Mouse (Mus musculus) forebrain, embryonic 11.5 days (tissue): ENCODE data around the gene Cenpx. TPM values are rescaled to one million over a fixed set of nuclear protein-coding genes. Genes with fewer than 3 reads are reported as not detected.
"Not testable (repeated sequence)": the region's sequence is repeated elsewhere in the genome, so short reads cannot be mapped to it uniquely, and the experiment has no call there.

Source experiments
- ATAC-seq: fragments of 200-750 bp; cut with Nextera tagmentation; replicated peaks from 2 replicates; pipeline ENCODE4 v1.8.0; 2017; ENCODE audit warnings: moderate TSS enrichment; ENCODE audit not compliant: low FRiP score
- DNase-seq: peaks from one replicate; pipeline ENCODE4 v3.0.0-alpha.2; 2017; ENCODE audit warnings: low spot score
- H3K27ac ChIP-seq: fragments of 300-500 bp; sonication (generic); 2 replicates; pipeline ENCODE4 v1.5.1; 2014; ENCODE audit warnings: low read depth, low read length
- H3K27me3 ChIP-seq: fragments of 300-500 bp; sonication (generic); 2 replicates; pipeline ENCODE4 v1.6.1; 2014; ENCODE audit warnings: mild to moderate bottlenecking, low read length, mixed read lengths; ENCODE audit not compliant: control insufficient read depth, insufficient read depth
- H3K36me3 ChIP-seq: fragments of 300-500 bp; sonication (generic); 2 replicates; pipeline ENCODE4 v1.6.1; 2014; ENCODE audit warnings: mild to moderate bottlenecking, low read length, moderate library complexity, mixed read lengths; ENCODE audit not compliant: control insufficient read depth, insufficient read depth
- H3K4me1 ChIP-seq: fragments of 300-500 bp; sonication (generic); replicated peaks from 2 replicates; pipeline ENCODE4 v1.6.1; 2014; ENCODE audit warnings: low read length, mixed read lengths; ENCODE audit not compliant: control insufficient read depth, insufficient read depth
- H3K4me2 ChIP-seq: fragments of 300-500 bp; sonication (generic); 2 replicates; pipeline ENCODE4 v1.6.1; 2014; ENCODE audit warnings: low read depth, mild to moderate bottlenecking, low read length, moderate library complexity, mixed read lengths; ENCODE audit not compliant: severe bottlenecking
- H3K4me3 ChIP-seq: fragments of 300-500 bp; sonication (generic); 2 replicates; pipeline ENCODE4 v1.5.1; 2014; ENCODE audit warnings: low read depth, low read length
- H3K9ac ChIP-seq: fragments of 300-500 bp; sonication (generic); 2 replicates; pipeline ENCODE4 v1.6.1; 2014; ENCODE audit warnings: low read length
- H3K9me3 ChIP-seq: fragments of 300-500 bp; sonication (generic); 2 replicates; pipeline ENCODE4 v1.6.1; 2016; ENCODE audit warnings: low read length, mixed read lengths; ENCODE audit not compliant: control insufficient read depth
- WGBS: fragments of 180-500 bp; shearing (Covaris S2); extraction: QIAGEN DNeasy Blood & Tissue Kit; methylation state at CpG from one replicate; pipeline ENCODE4 v1.1.7; 2014; 5-methylcytosine and 5-hydroxymethylcytosine counted together
- polyA plus RNA-seq: library from polyadenylated mRNA; unstranded; fragments of >200 nt; fragmentation: Nextera tagmentation; extraction: Ambion mirVana; gene quantifications from 2 replicates; pipeline ENCODE4 v1.2.1, GENCODE M21; 2014

Cenpx gene
- polyA plus RNA-seq, 1 experiment from 2014 or later = 121 TPM

- H3K4me3 ChIP-seq = no peak overlapping the region
- WGBS = 91% methylated on average over 5 of the region's 5 CpGs
- H3K27me3 ChIP-seq = no peaks in the 10 kb centered on the region
- DNase-seq (no peak), ATAC-seq (no peak)
- H3K4me1 ChIP-seq = no peaks in the 10 kb centered on the region
- no peaks in the 10 kb centered on the region for H3K9me3 ChIP-seq
- no peak overlapping the region for H3K9ac ChIP-seq
- no peak overlapping the region for H3K27ac ChIP-seq
- H3K4me2 ChIP-seq = no peak overlapping the region
- H3K36me3 ChIP-seq = no peaks in the 10 kb centered on the region
Observed at GRCm38 (mm10) chr11:120740981-120741380, 27.4 kb upstream of the Cenpx start.

GRCm38 (mm10) chr11:120736424-120736823, 22.9 kb upstream of the Cenpx start:
- no peak for DNase-seq
- ATAC-seq = no peak
- no peaks in the 10 kb centered on the region for H3K27me3 ChIP-seq
- no peaks in the 10 kb centered on the region for H3K9me3 ChIP-seq
- H3K36me3 ChIP-seq = no peaks in the 10 kb centered on the region
- H3K4me1 ChIP-seq = no peaks in the 10 kb centered on the region
- no peak overlapping the region for H3K4me3 ChIP-seq
- no peak overlapping the region for H3K27ac ChIP-seq
- H3K9ac ChIP-seq = no peak overlapping the region
- 79% methylated on average over 6 of the region's 6 CpGs for WGBS
- H3K4me2 ChIP-seq = no peak overlapping the region

- H3K27ac ChIP-seq = no peak overlapping the region
Observed at GRCm38 (mm10) chr11:120733521-120733920, 20.0 kb upstream of the Cenpx start.

GRCm38 (mm10) chr11:120731858-120732680, 18.5 kb upstream of the Cenpx start, which contains the start of gene Cbr2:
TSS of gene Cbr2 (minus strand) at chr11:120732114.
- ATAC-seq = no peak

More at GRCm38 (mm10) chr11:120733521-120733920, 20.0 kb upstream of the Cenpx start:
- no peak for DNase-seq
- Histone ChIP-seq H3K4me3 (no peak overlapping the region), H3K27me3 (no peaks in the 10 kb centered on the region; the same call in 1 of the 2 replicates), H3K4me2 (no peak overlapping the region), H3K9me3 (no peaks in the 10 kb centered on the region), H3K4me1 (no peaks in the 10 kb centered on the region; the same call in 1 of the 2 replicates), H3K36me3 (no peaks in the 10 kb centered on the region), H3K9ac (no peak overlapping the region)
- 78% methylated on average over 6 of the region's 6 CpGs for WGBS
- no peak for ATAC-seq

GRCm38 (mm10) chr11:120731395-120731794, 17.9 kb upstream of the Cenpx start:
- 97% methylated on average over 1 of the region's 1 CpGs for WGBS
- H3K27ac ChIP-seq = no peak overlapping the region
- H3K4me1 ChIP-seq = peaks cover 3% of the 10 kb centered on the region; the same call in 1 of the 2 replicates
- no peak overlapping the region for H3K4me3 ChIP-seq
- DNase-seq (no peak), ATAC-seq (no peak)
- no peak overlapping the region for H3K4me2 ChIP-seq
- H3K27me3 ChIP-seq = no peaks in the 10 kb centered on the region; the same call in 1 of the 2 replicates
- H3K9ac ChIP-seq = no peak overlapping the region
- no peaks in the 10 kb centered on the region for H3K9me3 ChIP-seq
- H3K36me3 ChIP-seq = no peaks in the 10 kb centered on the region

More at GRCm38 (mm10) chr11:120731858-120732680, 18.5 kb upstream of the Cenpx start, which contains the start of gene Cbr2:
- no peak for DNase-seq
- H3K9me3 ChIP-seq = no peaks in the 10 kb centered on the region
- H3K27me3 ChIP-seq = no peaks in the 10 kb centered on the region; the same call in 1 of the 2 replicates
- no peaks in the 10 kb centered on the region; the same call in 1 of the 2 replicates for H3K4me1 ChIP-seq
- H3K27ac ChIP-seq = no peak within 1 kb of the TSS
- 82% methylated on average over 12 of the region's 12 CpGs for WGBS
- no peaks in the 10 kb centered on the region for H3K36me3 ChIP-seq
- H3K4me2 ChIP-seq = no peak within 1 kb of the TSS
- H3K4me3 ChIP-seq = no peak within 1 kb of the TSS
- no peak within 1 kb of the TSS for H3K9ac ChIP-seq

- no peak overlapping the region for H3K9ac ChIP-seq
- no peak overlapping the region for H3K27ac ChIP-seq
- no peaks in the 10 kb centered on the region; the same call in 1 of the 2 replicates for H3K27me3 ChIP-seq
- H3K36me3 ChIP-seq = no peaks in the 10 kb centered on the region
- DNase-seq (no peak), ATAC-seq (no peak)
- peaks cover 3% of the 10 kb centered on the region; the same call in 1 of the 2 replicates for H3K4me1 ChIP-seq
- H3K9me3 ChIP-seq = no peaks in the 10 kb centered on the region
- no peak overlapping the region for H3K4me3 ChIP-seq
- no peak overlapping the region for H3K4me2 ChIP-seq
- 83% methylated on average over 10 of the region's 10 CpGs for WGBS
Observed at GRCm38 (mm10) chr11:120730331-120730870, 16.9 kb upstream of the Cenpx start.

GRCm38 (mm10) chr11:120729432-120730050, 16.0 kb upstream of the Cenpx start:
- ATAC-seq = 0 out of 2 replicates have a peak, but pooled peaks have one; percentile 49
- peak overlapping the region; percentile 20; the same call in 1 of the 2 replicates for H3K9ac ChIP-seq
- H3K27ac ChIP-seq, H3K36me3 ChIP-seq, H3K4me3 ChIP-seq, H3K4me1 ChIP-seq, H3K27me3 ChIP-seq, H3K9me3 ChIP-seq: not testable (repeated sequence)
- peak; percentile 79 for DNase-seq
- peak overlapping the region; percentile 19; the same call in 1 of the 2 replicates for H3K4me2 ChIP-seq
- 2% methylated on average over 18 of the region's 21 CpGs for WGBS

- Histone ChIP-seq H3K9ac (no peak overlapping the region), H3K27me3 (no peaks in the 10 kb centered on the region; the same call in 1 of the 2 replicates), H3K9me3 (no peaks in the 10 kb centered on the region), H3K27ac (no peak overlapping the region), H3K4me3 (no peak overlapping the region), H3K4me1 (peaks cover 3% of the 10 kb centered on the region; the same call in 1 of the 2 replicates), H3K36me3 (no peaks in the 10 kb centered on the region), H3K4me2 (no peak overlapping the region)
- no peak for DNase-seq
- no peak for ATAC-seq
- 71% methylated on average over 11 of the region's 11 CpGs for WGBS
Observed at GRCm38 (mm10) chr11:120728530-120729240, 15.1 kb upstream of the Cenpx start.
